Mouse (Mus musculus): Measurements from ENCODE around the gene Met. TPM values are rescaled to one million over a fixed set of nuclear protein-coding genes. Genes with fewer than 3 reads are reported as not detected.

Met gene
- total RNA-seq, 2 experiments from 2014 or later: 61.3 to 69.3 TPM

DNA sequence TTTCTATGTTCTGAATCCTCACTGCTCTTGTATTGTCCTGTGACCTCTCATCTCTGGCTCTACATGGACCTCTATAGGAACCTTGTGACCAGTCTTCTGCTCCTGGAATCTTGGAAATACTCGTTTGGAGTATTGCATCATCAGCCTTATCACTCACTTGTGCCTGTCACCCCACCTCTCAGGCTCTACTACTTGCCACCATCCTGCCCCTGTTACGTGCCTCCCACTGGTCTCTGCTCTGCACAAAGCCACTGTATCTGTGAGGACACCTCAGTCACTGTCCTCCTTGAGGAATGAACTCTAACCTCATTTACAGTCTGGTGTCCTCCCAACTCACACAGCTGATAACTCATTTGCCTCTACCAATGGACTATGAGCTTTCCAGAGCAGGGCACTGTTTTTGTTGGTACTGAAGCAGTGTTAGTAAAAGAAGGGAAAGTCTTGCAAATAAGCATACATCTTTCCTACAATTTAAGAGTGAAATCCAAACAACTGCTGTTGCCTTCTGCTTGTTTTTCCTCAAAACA, 24.8 kb downstream of the Met start:
- intact Hi-C loops (cut with DNase I): no loop called here
- DNase-seq: no peak

DNA sequence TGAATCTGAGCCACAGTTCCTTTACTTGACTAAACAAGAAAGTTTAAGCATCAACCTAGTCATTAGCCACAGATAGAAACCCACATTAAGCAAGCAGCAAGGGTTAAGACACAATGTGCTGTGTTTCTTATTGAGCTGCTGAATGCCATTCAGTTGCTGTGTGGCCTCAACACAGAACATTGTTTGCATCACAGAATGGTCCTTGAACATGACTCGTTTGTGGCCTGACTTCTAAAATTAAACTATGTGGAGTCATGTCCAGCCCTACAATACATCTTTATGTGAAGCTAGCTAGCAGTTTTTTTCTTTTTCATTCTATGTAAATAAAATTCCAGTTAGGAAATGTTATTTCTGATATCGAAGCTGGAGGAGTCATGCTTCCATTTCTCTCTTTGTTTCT, 27.2 kb downstream of the Met start:
- no peak for DNase-seq
- intact Hi-C loops (cut with DNase I): no loop called here

DNA sequence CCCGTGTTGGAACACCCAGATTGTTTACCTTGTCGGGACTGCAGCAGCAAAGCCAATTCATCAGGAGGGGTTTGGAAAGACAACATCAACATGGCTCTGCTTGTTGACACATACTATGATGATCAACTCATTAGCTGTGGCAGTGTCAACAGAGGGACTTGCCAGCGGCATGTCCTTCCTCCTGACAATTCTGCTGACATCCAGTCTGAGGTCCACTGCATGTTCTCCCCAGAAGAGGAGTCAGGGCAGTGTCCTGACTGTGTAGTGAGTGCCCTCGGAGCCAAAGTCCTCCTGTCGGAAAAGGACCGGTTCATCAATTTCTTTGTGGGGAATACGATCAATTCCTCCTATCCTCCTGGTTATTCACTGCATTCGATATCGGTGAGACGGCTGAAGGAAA, 27.9 kb downstream of the Met start:
- DNase-seq: no peak
- intact Hi-C loops (cut with DNase I): no loop called here

DNA sequence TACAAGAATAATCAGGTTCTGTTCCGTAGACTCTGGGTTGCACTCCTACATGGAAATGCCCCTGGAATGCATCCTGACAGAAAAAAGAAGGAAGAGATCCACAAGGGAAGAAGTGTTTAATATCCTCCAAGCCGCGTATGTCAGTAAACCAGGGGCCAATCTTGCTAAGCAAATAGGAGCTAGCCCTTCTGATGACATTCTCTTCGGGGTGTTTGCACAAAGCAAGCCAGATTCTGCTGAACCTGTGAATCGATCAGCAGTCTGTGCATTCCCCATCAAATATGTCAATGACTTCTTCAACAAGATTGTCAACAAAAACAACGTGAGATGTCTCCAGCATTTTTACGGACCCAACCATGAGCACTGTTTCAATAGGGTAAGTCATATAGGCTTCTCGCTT, 28.5 kb downstream of the Met start:
- intact Hi-C loops (cut with DNase I): no loop called here
- DNase-seq: no peak

DNA sequence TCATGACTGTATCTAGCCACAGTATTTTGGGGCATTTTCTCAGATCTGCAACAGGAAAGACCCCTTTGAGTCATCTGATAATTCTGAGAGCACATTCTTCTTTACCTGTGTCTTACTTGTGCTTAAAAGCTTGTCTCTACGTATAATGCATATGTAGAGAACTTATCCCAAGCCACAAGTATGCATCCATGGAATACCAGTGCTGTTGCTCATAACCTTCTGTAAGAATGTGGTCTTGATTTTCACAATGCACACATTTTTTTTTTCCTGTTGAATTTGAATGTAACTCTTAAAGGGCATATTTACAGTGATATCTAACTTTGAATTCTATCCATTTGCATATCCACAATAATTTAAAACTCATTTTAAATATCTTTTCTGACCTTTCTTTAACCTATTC, 31.8 kb downstream of the Met start:
- intact Hi-C loops (cut with DNase I): no loop called here

DNA sequence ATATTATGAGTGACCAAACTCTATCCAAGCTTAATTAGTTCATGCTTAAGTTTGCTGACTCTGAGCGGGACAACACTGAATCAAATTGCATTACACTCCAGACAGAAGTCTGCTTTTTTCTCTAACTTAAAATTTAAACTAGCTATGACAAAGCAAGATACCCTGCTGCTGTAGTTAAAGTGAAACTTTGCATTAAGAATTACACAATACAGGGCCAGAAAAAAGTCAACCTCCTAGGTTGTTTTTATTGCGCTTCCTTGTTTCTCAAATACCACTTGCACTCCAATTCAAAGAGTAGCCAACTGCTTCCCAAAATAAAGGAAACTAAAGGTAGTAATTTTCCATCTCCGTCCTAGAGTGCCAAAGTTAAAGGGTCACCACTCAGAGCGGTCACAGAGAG, 33.8 kb downstream of the Met start:
- no peak for DNase-seq
- intact Hi-C loops (cut with DNase I): no loop called here

More for the DNA sequence above, 31.8 kb downstream of the Met start:
- DNase-seq: no peak

DNA sequence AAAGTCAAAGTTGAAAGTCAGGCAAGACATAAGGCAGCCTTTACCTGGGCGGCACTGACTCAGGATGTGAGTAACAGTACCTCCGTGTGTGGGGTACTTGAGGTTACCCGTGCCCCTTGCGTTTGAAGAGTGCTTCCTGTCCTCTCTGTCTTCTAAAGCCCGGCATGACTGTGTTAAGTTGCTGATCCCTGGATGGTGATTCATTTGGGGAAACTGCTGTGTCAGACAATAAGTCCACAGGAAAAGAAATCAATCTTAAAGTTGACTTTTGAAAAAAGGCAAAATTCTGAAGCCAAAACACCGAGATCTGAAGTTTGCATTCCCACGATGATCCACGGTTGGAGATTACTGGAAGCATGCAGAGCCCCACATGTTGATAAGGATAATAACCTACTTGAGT, 35.2 kb downstream of the Met start:
- DNase-seq: no peak
- intact Hi-C loops (cut with DNase I): no loop called here

DNA sequence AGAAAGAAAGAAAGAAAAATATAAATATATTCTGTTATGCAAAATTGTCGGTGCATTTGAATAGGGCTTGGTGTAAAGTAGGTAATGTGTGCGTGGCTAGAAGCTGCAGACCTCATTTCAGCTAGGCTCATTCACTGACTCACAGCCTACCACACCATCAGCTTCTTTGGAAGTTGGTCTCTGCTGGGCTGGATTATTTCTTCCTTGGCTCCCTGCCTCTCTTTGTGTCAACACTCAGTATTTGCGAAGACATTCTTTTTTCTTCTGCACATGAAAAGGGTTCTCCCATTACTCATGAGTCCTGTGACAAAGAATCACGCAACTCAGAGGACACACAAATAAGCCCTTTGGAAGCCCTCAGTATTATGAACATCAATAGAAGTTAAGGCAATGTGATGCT, 37.8 kb downstream of the Met start:
- no peak for DNase-seq
- intact Hi-C loops (cut with DNase I): no loop called here

DNA sequence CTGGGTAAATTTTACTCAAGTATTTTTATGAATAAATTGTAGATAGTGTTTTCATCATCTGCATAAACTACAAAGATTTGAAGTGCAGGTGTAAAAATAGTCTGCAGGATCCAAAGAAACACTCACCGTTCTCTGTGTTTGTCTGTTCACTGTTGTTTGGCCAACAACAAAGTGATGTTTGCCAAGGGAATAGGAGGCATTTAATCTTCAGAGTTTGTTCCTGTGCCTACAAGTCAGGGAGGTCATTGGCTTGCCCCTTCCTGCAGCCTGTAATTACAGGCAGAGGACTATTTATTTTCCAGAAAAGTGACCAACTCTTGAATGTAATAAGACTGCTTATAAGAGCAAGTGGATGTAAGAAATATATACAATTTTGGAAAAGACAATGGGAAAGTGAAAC, 38.7 kb downstream of the Met start:
- intact Hi-C loops (cut with DNase I): no loop called here
- no peak for DNase-seq

DNA sequence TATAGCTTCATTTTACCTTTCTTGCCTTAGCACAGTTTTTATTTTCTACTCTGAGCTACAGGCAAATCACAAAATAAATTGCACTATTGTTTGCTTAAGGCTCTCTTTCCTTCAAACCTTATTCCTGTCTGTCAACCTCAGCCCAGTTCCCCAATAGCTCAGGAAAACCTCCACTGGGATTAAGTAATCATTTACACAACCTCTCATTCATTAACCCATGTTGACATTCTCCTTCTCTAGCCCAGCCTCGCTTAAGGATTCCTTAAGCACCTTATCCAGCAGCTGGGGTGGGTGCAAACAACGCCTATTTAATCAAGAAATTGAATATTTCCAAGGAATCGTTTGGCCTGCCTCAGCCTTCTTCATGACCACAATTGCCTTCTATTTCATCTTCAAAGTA, 40.1 kb downstream of the Met start:
- intact Hi-C loops (cut with DNase I): no loop called here
- no peak for DNase-seq

DNA sequence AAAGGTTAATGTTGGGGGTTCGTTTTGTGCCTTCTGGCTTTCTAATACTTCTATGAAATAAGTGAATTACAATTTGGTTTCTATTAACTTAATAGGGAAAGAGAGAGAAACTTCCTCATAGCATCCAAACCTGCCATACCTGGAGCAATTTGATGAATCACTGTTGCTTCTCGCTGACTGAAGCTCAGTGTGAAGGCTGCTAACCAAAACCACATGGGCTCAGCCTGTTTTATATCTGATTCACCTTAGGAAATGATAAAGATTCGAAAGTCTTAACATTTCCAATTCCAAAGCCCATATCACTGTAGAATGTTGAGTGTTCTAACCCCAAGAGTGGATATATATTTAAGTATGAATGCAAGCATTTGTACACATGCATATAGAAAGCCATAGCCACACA, 41.9 kb downstream of the Met start:
- no peak for DNase-seq
- intact Hi-C loops (cut with DNase I): no loop called here

DNA sequence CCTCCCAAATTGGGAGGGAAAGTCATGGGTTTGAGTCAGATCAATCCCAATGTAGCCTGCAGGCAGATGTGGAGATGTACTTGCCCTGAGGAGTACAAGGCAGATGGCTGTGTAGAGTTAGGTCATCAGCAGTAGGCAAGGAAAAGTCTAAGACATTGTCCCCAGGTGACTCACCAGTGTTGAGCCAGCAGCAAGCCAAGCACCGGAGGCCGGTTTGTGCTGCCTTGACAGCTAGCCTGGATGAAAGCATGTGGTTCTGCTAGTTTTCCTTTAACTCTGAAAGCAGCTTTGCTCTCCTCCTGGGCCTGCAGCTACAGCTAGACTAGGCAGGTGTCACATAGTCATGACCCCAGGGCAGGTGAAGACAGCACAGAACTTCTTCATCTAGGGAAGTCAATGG, 43.2 kb downstream of the Met start:
- intact Hi-C loops (cut with DNase I): no loop called here

DNA sequence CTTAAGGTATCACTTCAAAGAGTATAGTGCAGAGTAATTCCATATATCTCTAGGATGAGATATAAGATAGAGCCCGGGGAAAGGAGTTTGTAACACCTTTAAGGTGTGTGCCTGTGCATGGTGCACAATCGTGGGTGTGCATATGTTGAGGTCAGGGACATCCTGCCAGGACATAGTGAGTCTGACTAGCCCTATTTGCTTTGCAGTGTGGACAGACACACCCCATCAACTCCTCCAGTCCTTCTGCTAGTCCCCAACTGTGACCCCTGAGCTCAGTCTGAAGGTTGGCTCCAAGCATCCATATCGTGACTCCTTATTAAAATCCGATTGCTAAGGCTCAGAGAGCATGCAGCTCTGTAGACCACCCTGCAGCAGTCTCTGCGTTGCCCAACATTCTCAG, 44.6 kb downstream of the Met start:
- intact Hi-C loops (cut with DNase I): no loop called here

More for the DNA sequence above, 43.2 kb downstream of the Met start:
- no peak for DNase-seq

DNA sequence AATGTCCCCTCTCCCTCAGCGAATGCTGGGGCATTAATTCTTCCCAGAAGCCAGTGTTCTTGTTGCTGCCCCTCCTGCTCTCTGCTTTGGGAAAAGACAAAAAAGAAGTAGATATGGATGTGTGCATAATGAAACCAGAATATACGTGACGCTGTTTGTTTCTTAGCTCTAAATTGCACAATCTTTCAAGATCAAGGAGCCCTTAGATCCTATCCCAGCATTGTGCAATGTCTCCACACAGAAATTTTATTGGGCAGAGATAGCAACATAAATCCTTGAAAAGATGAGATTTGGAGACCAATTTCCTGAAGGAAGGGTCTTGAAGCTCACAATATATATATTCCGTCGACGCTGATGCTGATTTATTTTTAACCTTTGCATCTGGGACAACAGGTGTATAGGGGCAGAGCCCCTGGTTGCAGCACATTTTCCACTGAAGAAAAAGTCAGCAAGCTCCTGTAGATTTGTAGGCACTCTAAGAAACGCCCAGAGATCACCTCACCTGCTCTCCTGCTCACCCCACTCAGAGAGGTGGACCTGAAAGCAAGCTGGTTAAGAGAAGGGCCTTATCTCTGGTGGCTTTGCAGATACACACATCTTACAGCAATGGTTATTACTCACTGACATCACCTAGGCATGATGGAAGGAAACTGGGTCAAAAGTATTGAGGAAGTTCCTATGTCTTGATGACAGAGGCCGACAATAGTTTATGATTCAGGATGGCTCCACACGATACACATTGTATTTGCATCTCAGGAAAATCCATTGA, 45.2 kb downstream of the Met start:
- intact Hi-C loops (cut with DNase I): no loop called here
- no peak for DNase-seq

More for the DNA sequence above, 44.6 kb downstream of the Met start:
- no peak for DNase-seq

DNA sequence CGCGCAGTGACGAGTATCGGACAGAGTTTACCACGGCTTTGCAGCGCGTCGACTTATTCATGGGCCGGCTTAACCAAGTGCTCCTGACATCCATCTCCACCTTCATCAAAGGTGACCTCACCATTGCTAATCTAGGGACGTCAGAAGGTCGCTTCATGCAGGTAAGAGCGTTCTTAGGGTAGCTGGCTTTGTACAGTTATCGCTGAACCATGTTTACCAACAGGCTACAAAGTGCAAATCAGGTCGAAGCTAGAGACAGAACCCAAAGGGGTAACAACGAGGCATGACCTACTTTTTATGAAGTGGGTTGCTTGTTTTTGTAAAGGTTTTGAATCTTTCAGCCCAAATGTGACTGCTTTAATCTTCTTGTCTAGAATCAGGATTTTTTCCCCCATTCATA, 49.8 kb downstream of the Met start:
- intact Hi-C loops (cut with DNase I): no loop called here
- no peak for DNase-seq

DNA sequence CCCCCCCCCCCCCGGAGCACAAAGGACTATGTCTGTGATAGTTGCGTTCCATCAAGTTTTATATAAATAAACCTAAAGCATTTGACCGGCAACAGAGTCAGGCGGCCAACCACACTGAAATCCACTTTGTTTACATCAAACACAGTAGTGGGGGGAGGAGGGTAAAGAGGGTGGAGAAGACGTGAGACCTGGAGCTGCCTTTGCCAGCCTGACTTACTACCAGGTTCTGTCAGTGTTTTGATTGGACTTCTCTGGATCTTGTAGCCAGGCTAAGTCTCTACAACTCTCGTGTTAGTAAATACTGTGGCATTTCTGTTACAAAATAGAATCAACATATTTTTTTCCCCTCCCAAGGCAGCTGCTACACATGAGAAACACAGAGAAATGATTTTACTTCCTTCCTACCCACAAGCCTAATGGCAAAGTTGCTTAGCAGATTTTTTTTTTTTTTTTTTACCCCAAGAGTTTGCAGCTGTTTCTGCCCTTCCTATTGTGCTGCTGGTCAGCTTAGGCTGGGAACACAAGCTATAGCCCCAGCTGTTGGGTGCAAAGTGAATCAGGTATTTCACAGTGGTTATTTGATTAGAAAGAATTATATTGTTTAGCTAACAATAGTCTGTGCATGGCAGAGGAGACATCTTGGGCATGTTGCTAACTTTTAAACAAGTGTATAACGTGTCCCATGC, 52.3 kb downstream of the Met start:
- intact Hi-C loops (cut with DNase I): no loop called here
- DNase-seq: no peak

DNA sequence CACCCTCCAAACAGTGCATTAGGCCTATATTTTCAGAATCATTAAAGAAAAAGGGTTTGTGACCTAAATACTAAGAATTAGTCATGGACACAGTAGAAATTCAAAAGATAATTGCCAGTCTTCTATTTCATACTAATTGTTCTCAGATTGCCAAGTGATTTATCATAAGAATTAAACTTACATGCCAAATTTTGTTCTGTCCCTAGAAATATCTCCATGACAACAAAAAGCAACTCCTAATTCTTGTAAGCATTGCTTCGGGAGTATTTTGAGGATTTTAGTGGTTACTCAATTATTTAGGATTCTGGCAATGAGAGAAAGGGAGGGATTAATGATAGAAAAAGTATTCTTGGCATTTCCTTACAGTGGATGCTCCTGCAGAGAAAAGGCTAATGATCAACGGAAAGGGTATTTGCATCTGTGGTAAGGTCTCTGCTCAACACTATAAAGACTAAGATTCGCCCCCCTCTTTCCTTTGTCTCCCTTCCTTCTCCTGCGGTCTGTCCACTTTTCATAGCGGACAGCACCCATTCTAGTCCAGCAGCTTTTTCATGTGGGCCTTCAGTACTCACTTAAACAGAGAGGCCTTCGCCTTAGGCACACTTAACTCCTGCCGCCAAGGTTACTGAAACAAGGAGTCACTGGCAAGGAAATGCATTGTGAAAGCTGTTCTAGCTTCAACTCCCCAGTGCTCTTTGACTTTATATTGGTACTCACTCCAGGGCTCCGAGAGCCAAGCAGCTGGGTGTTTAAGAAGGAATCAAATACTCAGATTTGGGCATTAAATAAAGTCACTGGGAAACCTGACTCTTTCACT, 58.5 kb downstream of the Met start:
- intact Hi-C loops (cut with DNase I): no loop called here

DNA sequence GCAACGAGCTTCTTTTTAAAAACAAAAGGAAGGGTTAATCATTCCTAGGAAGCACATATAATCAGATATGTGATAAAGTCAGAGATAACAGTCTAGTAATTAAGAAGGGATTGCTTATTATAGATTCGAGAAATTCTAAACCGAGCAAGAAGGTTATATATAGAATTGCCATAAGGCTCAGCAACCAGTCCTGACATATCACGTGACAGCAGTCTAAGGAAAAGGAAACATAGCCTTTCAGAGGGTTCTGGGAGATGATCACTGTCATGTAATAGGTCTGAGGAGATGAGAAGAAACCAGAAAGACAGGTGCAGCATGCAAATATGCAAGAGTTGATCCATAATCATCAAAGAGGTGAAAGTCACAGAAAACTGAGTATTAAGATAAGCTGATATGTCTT, 59.3 kb downstream of the Met start:
- intact Hi-C loops (cut with DNase I): no loop called here
- no peak for DNase-seq

More for the DNA sequence above, 58.5 kb downstream of the Met start:
- DNase-seq: no peak

DNA sequence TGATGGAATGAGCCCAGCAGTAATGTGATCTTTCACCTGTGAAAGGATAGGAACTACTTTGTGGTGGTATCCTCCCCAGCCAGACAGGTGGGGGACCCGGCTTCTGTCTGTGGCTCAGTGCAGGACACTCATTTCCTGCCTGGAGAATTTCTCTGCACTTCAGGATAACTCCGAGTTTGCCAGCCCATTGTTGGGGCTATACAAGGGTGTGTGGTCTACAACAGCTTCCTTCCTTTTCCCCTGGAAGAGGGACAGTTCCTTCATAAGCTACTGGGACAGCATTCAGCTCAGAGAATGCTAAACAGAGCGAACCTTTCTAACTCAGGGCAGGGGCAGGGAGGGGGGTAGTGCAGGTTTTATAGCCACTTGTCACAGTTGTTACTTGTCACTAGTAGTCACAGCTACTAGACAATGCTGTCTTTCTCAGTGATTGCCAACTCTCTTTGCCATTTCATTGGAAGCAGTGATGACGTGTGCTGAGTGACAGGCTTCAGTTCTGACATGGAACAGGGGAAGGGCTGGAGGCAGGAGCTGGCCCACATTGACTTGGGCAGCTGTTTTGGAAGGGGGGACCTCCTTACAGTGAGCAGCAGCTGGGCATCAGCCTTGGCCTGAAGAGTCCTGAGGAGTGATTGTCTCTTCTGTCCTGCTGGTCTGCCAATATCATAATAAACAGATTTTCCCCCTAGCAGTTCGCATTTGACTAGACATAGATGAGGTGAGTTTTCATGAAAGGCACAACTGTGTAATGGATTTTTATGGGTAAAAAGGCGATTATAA, 66.1 kb downstream of the Met start:
- intact Hi-C loops (cut with DNase I): no loop called here
- no peak for DNase-seq

DNA sequence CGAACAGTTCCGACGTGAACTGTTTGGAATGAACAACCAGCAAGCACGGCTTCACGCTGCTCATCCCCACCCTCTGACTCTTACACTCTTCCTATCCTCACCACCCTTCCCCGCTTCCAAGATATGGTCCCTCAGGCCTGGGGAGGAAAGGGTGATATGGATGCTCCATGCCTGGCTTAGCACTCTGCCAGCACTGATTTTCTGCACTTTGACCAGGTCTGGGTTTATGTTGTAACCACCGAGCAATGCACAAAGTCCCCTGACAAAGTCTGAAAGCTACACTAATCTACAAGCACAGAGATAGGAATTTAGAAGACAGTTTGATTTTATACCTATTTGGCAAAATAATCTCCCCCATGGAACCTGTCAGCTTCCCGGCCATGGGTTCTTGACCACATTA, 78.0 kb downstream of the Met start:
- intact Hi-C loops (cut with DNase I): no loop called here
- no peak for DNase-seq

DNA sequence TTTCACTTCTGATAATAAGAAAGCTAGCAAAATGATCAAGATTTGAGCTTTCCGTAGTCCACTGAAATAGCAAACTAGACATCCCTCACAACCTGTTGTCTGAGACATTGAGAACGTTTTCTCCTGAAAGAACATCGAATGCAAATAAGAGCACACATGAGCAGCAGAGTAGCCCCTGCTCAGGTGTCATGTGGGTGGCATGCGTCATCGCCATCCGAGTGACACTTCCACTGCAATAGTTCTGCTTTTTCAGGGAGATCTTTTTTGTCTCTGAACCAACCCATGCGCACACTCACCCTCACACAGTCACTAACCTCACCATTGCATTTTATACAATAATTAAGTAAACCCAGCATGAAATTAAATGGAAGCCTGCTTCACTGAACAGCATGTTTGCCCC, 78.8 kb downstream of the Met start:
- intact Hi-C loops (cut with DNase I): no loop called here
- no peak for DNase-seq
